Mouse (Mus musculus) induced T-regulatory cell, adult 2 months (primary cell): Measurements from ENCODE around the gene Tgfbr3.
"Not testable (repeated sequence)": the region's sequence is repeated elsewhere in the genome, so short reads cannot be mapped to it uniquely, and the experiment has no call there.

Source experiments
- DNase-seq: peaks from one replicate; pipeline ENCODE4 v3.0.0-alpha.2; 2012; ENCODE audit warnings: low read depth

The Tgfbr3 gene

GRCm38 (mm10) chr5:107279263-107279662, 10.2 kb downstream of the Tgfbr3 start:
- DNase-seq = no peak

- no peak for DNase-seq
These were observed 13.2 kb downstream of the Tgfbr3 start for GRCm38 (mm10) chr5:107276186-107276585.

- no peak for DNase-seq
These were observed 17.0 kb downstream of the Tgfbr3 start for GRCm38 (mm10) chr5:107272252-107273028.

GRCm38 (mm10) chr5:107269006-107269328, 20.5 kb downstream of the Tgfbr3 start:
- no peak for DNase-seq

- DNase-seq = no peak
These were observed 21.1 kb downstream of the Tgfbr3 start for GRCm38 (mm10) chr5:107268121-107269005.

DNA sequence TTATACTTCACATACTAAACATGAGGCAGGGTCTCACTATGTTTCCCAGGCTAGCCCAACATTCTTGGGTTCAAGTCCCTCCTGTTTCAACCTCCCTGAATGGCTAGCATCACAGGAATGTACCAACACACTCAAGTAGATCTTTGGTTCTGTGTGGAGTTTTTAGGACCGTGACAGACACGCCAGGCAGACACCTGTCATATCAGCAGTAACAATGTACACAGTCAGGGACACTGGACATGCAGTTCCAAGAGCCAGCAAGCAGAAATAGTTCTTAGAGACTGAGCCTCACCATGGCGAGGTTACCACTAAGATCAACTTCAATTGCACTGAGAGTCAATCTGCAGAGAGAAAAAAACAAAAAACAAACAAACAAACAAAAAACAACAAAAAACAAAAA, 22.9 kb downstream of the Tgfbr3 start:
- no peak for DNase-seq

DNA sequence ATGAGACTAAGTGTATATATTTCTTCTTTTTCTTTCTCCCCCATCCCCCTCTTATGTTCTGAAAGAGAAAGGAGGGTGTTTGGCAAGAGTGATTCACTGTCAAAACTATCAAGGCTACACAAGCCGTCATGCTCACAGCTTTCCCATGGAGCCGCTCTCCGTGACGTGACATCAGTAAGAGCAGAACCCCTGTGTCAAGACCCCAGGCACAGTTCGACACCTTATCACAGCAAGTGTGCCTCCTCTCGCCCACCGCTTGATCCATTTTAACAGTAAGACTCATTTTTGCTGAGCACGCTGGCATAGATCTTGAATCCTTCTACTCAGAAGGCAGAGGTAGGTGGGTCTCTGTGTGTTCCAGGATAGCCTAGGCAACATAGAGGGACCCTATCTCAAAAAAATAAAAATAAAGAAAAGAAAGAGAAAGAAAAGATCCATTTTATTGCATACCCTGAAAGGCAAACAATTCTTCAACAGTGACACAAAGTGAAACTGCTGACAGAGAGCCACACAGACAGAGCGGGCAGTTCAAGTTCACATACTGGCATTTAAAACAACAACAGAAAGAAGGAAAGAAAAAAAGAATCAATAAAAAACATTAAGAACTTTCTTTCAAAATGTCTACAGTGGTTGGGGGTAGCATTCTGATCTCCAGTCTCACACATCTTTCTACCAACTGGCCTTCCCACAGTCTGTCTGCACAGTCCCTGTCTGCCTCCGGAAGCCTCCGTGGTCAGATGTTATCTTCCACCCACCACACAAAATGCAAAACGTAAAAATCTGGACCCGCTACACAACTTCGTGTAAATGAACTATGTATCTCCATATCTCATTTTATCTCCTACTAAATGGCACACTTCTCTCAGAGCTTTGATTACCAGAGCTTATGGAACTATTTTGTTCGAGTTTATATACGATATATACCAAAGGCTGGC, 24.7 kb downstream of the Tgfbr3 start:
- peak; percentile 85 for DNase-seq

DNA sequence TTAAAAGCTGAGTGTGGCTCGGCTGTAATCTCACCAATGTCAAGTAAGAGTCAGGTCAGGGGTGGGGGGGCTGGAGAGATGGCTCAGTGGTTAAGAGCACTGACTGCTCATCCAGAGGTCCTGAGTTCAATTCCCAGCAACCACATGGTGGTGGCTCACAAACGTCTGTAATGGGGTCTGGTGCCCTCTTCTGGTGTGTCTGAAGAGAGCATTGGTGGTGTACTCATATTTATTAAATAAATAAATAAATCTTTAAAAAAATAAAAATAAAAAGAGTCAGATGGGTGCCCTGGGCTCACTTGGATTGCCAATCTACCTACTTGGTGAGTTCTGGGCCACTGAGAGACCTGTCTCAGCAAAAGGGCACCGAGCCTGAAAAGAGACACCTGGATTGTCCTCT, 25.6 kb downstream of the Tgfbr3 start:
- DNase-seq = no peak

GRCm38 (mm10) chr5:107261930-107262329, 27.5 kb downstream of the Tgfbr3 start:
- no peak for DNase-seq

GRCm38 (mm10) chr5:107260708-107261495, 28.5 kb downstream of the Tgfbr3 start:
- peak; percentile 56 for DNase-seq

DNA sequence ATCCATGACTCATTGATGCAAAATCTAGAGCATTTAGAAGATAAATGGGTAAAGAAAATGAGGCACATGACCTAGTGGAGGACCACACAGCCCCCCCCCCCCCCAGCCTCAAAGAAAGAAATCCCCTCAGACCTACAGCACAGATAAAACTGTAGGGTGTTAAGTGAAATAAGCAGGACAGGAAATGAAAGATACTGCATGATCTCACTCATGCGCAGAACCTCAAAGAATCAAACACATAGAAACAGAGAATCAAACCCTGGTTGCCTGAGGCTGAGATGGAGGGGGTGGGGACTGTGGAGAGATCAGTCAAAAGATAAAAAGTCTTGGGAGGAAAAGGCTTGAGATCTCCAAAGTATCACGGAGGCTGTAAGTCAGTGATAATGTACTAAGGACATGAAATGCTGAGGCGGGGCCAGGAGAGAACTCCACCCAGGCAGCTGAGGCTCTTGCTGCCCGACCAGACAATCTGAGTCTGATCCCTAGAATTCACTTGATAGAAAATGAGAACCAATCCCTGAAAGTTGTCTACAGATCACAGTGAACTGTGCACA, 29.9 kb downstream of the Tgfbr3 start:
- DNase-seq = peak; percentile 57

DNA sequence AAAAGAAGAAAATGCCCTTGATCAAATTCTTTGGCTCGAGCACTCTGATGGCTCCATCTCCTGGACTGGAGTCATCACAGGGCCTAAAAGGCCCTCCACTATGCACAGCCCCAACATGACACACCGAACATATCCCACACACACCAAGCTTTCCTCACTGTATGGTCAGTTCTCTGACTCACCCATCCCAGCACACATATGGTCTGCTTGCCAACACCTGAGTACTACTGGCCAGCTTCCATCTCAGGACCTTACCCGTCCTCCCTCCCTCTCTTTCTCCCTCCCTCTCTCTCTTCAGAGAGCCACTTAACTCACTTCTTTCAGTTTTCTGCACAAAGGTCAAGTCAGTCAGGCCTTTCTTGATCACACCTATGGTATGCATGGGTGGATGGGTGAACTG, 36.0 kb downstream of the Tgfbr3 start:
- DNase-seq = no peak

DNA sequence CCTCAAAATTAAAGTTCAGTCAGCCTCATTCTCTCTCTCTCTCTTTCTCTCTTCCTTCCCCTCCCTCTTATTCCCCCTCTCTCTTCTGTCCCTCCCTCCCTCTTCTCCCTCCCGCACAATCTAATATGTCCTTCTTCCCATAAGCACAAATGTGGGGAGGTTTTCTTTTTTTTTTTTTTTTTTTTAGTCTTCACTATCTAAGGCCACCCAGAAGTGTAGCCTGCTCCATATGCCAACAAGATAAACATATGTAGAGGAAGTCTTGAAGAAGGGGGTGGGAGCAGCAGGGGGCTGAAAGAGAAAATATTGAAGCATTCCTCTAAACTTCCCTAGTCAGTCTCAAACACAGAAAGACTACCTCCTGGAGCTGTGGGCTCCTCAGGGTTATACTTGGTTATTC, 37.0 kb downstream of the Tgfbr3 start:
- DNase-seq = no peak

GRCm38 (mm10) chr5:107251751-107252305, 37.6 kb downstream of the Tgfbr3 start:
- no peak for DNase-seq

DNA sequence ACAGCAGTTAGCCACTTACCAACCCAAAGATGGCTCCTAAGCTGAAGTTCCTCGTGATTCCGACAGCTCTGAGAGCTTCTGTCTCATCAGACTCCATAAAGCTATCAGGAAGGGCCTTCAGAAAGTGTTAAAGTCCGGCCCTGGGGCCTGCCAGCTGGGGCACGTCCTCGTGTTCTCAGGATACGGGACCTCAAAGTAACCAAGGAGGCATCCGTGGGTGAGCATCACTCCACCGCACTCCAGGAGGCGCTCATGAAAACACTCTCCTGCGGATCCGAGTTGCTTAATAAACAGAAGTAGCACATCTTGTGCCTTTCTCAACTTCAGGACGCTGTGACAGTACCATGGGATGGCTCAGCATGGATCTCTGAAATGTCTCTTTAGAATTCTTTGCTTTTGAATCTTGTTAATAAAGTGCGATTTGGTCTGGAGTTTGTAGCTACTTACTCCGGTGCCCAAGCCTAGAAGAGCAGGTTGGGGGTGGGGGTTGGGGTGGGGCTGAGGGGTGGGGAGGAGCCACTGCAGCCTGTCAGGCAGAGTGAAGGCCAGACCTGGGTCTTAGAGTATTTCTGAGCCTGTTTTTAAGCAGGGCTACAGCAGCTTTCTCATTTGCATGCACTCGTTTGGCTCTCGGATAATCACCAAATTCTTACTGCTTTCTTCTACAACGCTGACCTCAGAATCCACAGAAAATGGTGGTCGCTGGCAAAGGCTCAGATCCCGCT, 38.7 kb downstream of the Tgfbr3 start:
- DNase-seq = no peak

DNA sequence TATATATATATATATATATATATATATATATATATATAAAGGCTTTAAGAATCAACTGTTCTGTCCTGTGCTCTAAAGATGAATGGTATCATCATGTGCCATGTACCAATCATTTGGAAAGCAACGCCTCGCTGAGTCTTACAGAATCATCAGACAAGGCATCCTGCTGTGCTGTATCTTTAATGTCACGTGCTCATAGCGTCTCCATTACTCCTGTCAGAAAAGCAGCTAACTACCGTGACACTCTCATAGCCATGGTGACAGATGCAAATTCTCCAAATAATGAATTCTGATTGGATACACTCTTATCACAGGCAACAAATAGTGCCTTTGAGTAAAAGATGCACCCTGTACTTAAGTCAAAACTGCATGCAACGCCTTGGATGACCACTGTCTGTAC, 40.7 kb downstream of the Tgfbr3 start:
- DNase-seq = no peak

- not testable (repeated sequence) for DNase-seq
These were observed 41.1 kb downstream of the Tgfbr3 start for GRCm38 (mm10) chr5:107248302-107248701.

- no peak for DNase-seq
These were observed 41.6 kb downstream of the Tgfbr3 start for GRCm38 (mm10) chr5:107247786-107248185.

DNA sequence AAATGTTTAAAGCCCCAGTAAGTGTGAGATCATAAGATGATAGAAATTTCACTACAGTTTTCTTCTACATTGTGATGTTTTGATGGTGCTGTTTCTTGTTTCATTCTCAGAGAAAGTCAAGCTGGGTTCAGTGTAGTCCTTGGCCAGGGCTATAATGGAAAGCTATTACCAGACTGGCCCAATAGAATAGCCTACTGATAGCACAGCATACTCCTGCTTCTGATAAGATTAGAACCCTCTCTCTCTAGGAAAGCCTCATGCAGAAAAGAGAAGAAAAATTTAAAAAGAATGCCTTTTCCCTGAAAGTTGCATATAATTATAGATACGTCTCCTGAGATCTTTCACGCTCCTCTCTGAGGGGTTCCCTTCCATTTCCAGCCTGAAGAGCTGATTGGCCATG, 46.0 kb downstream of the Tgfbr3 start:
- no peak for DNase-seq

DNA sequence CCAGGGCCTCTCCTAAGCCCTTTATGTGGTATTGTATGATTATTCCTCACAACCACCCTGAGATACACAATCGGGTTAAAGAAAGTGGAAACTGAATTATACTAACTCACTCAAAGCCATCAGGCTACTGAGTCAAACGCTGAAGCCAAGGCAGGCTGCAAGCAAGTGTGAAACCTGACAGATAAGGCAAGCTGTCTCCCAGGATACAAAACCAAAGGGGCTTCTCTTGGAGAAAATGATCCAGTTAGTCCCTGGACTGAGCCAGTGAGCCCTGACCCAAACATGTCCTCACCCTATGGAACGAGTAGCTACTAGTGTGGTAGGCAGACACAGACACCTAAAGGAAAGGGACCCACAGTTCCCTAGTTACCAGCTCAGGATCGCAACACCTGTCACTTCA, 46.4 kb downstream of the Tgfbr3 start:
- no peak for DNase-seq
